ENCODE assay signal across 22 mouse cellular contexts in the genomic region with DNA sequence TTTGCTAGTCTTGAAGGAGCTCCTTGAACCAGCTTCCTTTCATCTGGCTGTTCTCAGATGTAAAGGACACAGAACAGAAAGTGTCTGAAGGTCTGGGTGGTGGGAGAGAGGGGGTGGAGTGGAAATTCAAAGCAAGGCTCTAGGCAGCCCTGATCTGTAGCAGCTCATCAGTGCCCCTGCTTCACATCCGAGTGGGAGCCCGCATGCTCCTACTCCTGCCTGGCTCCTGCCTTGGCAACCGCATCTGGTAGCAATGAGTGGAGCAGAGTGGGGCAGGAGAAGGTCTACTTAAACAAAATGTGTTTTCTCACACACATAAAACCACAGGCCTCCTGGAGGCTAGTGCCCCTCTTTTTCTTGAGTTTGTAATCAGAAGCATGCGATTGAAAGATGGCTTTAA.
DNase-seq lines count a peak whose midpoint lies in the region; ATAC-seq lines count a peak whose summit lies in the region.
"Had no signal": no experiment of that assay in that cellular context is flagged by ENCODE, and none has a peak within 500 bp of the region (broad histone marks: within the 10 kb centered on the region; RNA-seq: fewer than 3 reads in every experiment).

No protein-coding gene starts in this region.

- H3K4me1 ChIP-seq in limb, embryonic 10.5 days: peaks cover 18% of the 10 kb centered on the region
- peaks cover 13% of the 10 kb centered on the region; the same call in 1 of the 2 replicates for H3K4me1 ChIP-seq in limb, embryonic 12.5 days (replicated peaks)
- H3K4me1 ChIP-seq in heart, embryonic 12.5 days (replicated peaks): no peaks in the 10 kb centered on the region
- H3K4me1 ChIP-seq: embryonic facial prominence, embryonic 13.5 days; forebrain, embryonic 10.5 days; forebrain, embryonic 12.5 days had no signal

- no peak overlapping the region for H3K4me3 ChIP-seq in limb, embryonic 10.5 days
- no peak overlapping the region for H3K4me3 ChIP-seq in limb, embryonic 12.5 days (replicated peaks)
- no peak overlapping the region for H3K4me3 ChIP-seq in heart, embryonic 12.5 days
- H3K4me3 ChIP-seq: embryonic facial prominence, embryonic 13.5 days; embryonic facial prominence, embryonic 15.5 days; erythroblast, embryonic 14.5 days; forebrain, embryonic 10.5 days; forebrain, embryonic 12.5 days had no signal

- H3K36me3 ChIP-seq in limb, embryonic 10.5 days: no peaks in the 10 kb centered on the region
- no peaks in the 10 kb centered on the region for H3K36me3 ChIP-seq in limb, embryonic 12.5 days
- H3K36me3 ChIP-seq in heart, embryonic 12.5 days: no peaks in the 10 kb centered on the region
- H3K36me3 ChIP-seq: embryonic facial prominence, embryonic 13.5 days; embryonic facial prominence, embryonic 15.5 days; forebrain, embryonic 10.5 days; forebrain, embryonic 12.5 days had no signal

- H3K27ac ChIP-seq in limb, embryonic 10.5 days: 0 out of 2 replicates have a peak overlapping the region, but pooled peaks have one; percentile 4
- H3K27ac ChIP-seq in limb, embryonic 12.5 days: no peak overlapping the region
- no peak overlapping the region for H3K27ac ChIP-seq in heart, embryonic 12.5 days (ENCODE audit: poor library complexity, severe bottlenecking)
- H3K27ac ChIP-seq: embryonic facial prominence, embryonic 13.5 days; embryonic facial prominence, embryonic 15.5 days; forebrain, embryonic 10.5 days; forebrain, embryonic 12.5 days had no signal

- DNase-seq in limb, embryonic 10.5 days (ENCODE audit: low spot score): peak; percentile 46
- DNase-seq in urinary bladder, postnatal 10 days (ENCODE audit: low spot score): no peak
- no peak for DNase-seq in heart, adult 18-20 months
- DNase-seq: adrenal gland, adult 2 months; adrenal gland, postnatal 10 days; adrenal gland, postnatal 25 days; cerebellum, adult 11 months; cerebellum, adult 18-20 months; cerebellum, adult 8-10 months; cerebellum, adult 9-11 months; cerebellum, postnatal 14 days; cerebellum, postnatal 36 days; embryo, embryonic 11 days had no signal

- peak; percentile 81; the same call in 1 of the 2 replicates for ATAC-seq in limb, embryonic 12.5 days (ENCODE audit: insufficient number of reproducible peaks, insufficient read depth, low FRiP score, low TSS enrichment, low read depth)
- ATAC-seq in heart, embryonic 12.5 days (ENCODE audit: insufficient number of reproducible peaks, low FRiP score): no peak
- ATAC-seq: forebrain, embryonic 14.5 days; forebrain, embryonic 16.5 days had no signal

- H3K9ac ChIP-seq in limb, embryonic 12.5 days (replicated peaks): no peak overlapping the region
- no peak overlapping the region for H3K9ac ChIP-seq in heart, embryonic 12.5 days
- H3K9ac ChIP-seq: embryonic facial prominence, embryonic 13.5 days; embryonic facial prominence, embryonic 15.5 days; forebrain, embryonic 12.5 days had no signal

- H3K27me3 ChIP-seq in limb, embryonic 10.5 days (ENCODE audit: low read depth, poor library complexity, severe bottlenecking): no peaks in the 10 kb centered on the region
- H3K27me3 ChIP-seq in limb, embryonic 12.5 days: no peaks in the 10 kb centered on the region
- no peaks in the 10 kb centered on the region for H3K27me3 ChIP-seq in heart, embryonic 12.5 days (replicated peaks)
- H3K27me3 ChIP-seq: embryonic facial prominence, embryonic 13.5 days; embryonic facial prominence, embryonic 15.5 days; forebrain, embryonic 12.5 days had no signal

- H3K9me3 ChIP-seq in limb, embryonic 10.5 days (replicated peaks): no peaks in the 10 kb centered on the region
- H3K9me3 ChIP-seq in limb, embryonic 12.5 days: no peaks in the 10 kb centered on the region
- no peaks in the 10 kb centered on the region for H3K9me3 ChIP-seq in heart, embryonic 12.5 days (replicated peaks)
- H3K9me3 ChIP-seq: embryonic facial prominence, embryonic 13.5 days; embryonic facial prominence, embryonic 15.5 days; forebrain, embryonic 10.5 days; forebrain, embryonic 12.5 days had no signal

- 50% methylated on average over 4 of the region's 4 CpGs for WGBS in limb, embryonic 10.5 days
- 30% methylated on average over 4 of the region's 4 CpGs for WGBS in limb, embryonic 12.5 days
- WGBS in heart, embryonic 12.5 days: 65% methylated on average over 4 of the region's 4 CpGs

- no peak overlapping the region for H3K4me2 ChIP-seq in limb, embryonic 12.5 days
- no peak overlapping the region for H3K4me2 ChIP-seq in heart, embryonic 12.5 days
- H3K4me2 ChIP-seq: embryonic facial prominence, embryonic 13.5 days; embryonic facial prominence, embryonic 15.5 days; forebrain, embryonic 12.5 days had no signal
